Mouse (Mus musculus) brain, embryonic 18.5 days (tissue): ENCODE results near the gene Arid5b.

Source experiments
- DNase-seq: peaks from one replicate; pipeline ENCODE4 v3.0.0-alpha.2; 2012; ENCODE audit warnings: low read depth, low spot score

The Arid5b gene

GRCm38 (mm10) chr10:68089435-68090196 lies 188.9 kb downstream of the Arid5b start:
- DNase-seq, result no peak

GRCm38 (mm10) chr10:68087722-68088121 lies 190.8 kb downstream of the Arid5b start:
- no peak for DNase-seq

GRCm38 (mm10) chr10:68086973-68087372 lies 191.6 kb downstream of the Arid5b start:
- no peak for DNase-seq

- no peak for DNase-seq
These were observed 193.0 kb downstream of the Arid5b start for GRCm38 (mm10) chr10:68085574-68085973.

GRCm38 (mm10) chr10:68081712-68082111 lies 196.8 kb downstream of the Arid5b start:
- DNase-seq, result no peak

- no peak for DNase-seq
These were observed 198.4 kb downstream of the Arid5b start for GRCm38 (mm10) chr10:68079910-68080670.

GRCm38 (mm10) chr10:68078708-68079107 lies 199.8 kb downstream of the Arid5b start:
- no peak for DNase-seq

GRCm38 (mm10) chr10:68075181-68075580 lies 203.4 kb downstream of the Arid5b start:
- no peak for DNase-seq

- no peak for DNase-seq
These were observed 204.2 kb downstream of the Arid5b start for GRCm38 (mm10) chr10:68074291-68074690.

GRCm38 (mm10) chr10:68072626-68073025 lies 205.9 kb downstream of the Arid5b start:
- DNase-seq, result no peak

GRCm38 (mm10) chr10:68071041-68071440 lies 207.5 kb downstream of the Arid5b start:
- DNase-seq, result no peak

- DNase-seq, result no peak
These were observed 210.1 kb downstream of the Arid5b start for GRCm38 (mm10) chr10:68068426-68068825.

GRCm38 (mm10) chr10:68067961-68068360 lies 210.6 kb downstream of the Arid5b start:
- DNase-seq, result no peak

- DNase-seq, result no peak
These were observed 212.4 kb downstream of the Arid5b start for GRCm38 (mm10) chr10:68066173-68066572.

- no peak for DNase-seq
These were observed 214.0 kb downstream of the Arid5b start for GRCm38 (mm10) chr10:68064571-68064970.

- DNase-seq, result no peak
These were observed 214.6 kb downstream of the Arid5b start for GRCm38 (mm10) chr10:68063806-68064545.

- DNase-seq, result no peak
These were observed 217.3 kb downstream of the Arid5b start for GRCm38 (mm10) chr10:68061249-68061615.

GRCm38 (mm10) chr10:68060590-68061248 lies 217.8 kb downstream of the Arid5b start:
- no peak for DNase-seq

- DNase-seq, result no peak
These were observed 220.2 kb downstream of the Arid5b start for GRCm38 (mm10) chr10:68058378-68058777.

- DNase-seq, result no peak
These were observed 220.7 kb downstream of the Arid5b start for GRCm38 (mm10) chr10:68057841-68058240.

GRCm38 (mm10) chr10:68054706-68055105 lies 223.8 kb downstream of the Arid5b start:
- DNase-seq, result no peak

GRCm38 (mm10) chr10:68054131-68054530 lies 224.4 kb downstream of the Arid5b start:
- DNase-seq, result no peak
